Mouse (Mus musculus): ENCODE results near the gene Srgap2. TPM values are rescaled to one million over a fixed set of nuclear protein-coding genes. Genes with fewer than 3 reads are reported as not detected.

The Srgap2 gene
- polyA plus RNA-seq, 1 experiment from 2014 or later: 16.9 TPM

DNA sequence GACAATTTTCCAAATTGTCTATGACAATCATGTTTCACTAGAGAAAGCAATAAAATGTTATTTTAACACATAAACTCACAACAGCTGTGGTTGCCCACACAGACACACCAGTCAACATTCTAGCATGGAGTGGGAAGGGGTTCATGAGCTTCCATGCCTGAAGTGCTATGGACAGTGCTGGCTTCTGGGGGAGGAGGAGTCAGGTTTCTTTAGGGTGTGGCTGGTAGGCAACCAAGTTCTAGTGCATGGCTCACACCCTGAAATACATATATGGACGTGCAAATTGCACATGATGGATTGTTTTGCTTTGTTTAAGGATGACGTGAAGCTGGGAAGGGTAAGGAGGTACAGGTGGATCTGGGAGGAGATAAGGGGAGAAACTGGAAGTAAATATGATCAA, 72.8 kb downstream of the Srgap2 start:
- H3K9me3 ChIP-seq (replicated peaks): no peaks in the 10 kb centered on the region
- no peak overlapping the region for H3K27ac ChIP-seq (replicated peaks)
- H3K27me3 ChIP-seq (ENCODE audit: low read depth, poor library complexity, severe bottlenecking): no peaks in the 10 kb centered on the region
- no peak for DNase-seq (ENCODE audit: low spot score)
- 95% methylated on average over 2 of the region's 2 CpGs for WGBS
- no peak overlapping the region for H3K4me3 ChIP-seq
- H3K4me1 ChIP-seq: peaks cover 16% of the 10 kb centered on the region
- no peaks in the 10 kb centered on the region for H3K36me3 ChIP-seq

GRCm38 (mm10) chr1:131453335-131453734, 73.8 kb downstream of the Srgap2 start:
- WGBS: 55% methylated on average over 1 of the region's 1 CpGs
- H3K9me3 ChIP-seq (replicated peaks): no peaks in the 10 kb centered on the region
- 0 out of 2 replicates have a peak overlapping the region, but pooled peaks have one; percentile 10 for H3K27ac ChIP-seq (replicated peaks)
- peaks cover 16% of the 10 kb centered on the region for H3K4me1 ChIP-seq
- H3K36me3 ChIP-seq: no peaks in the 10 kb centered on the region
- H3K27me3 ChIP-seq (ENCODE audit: low read depth, poor library complexity, severe bottlenecking): no peaks in the 10 kb centered on the region
- H3K4me3 ChIP-seq: no peak overlapping the region
- no peak for DNase-seq (ENCODE audit: low spot score)

DNA sequence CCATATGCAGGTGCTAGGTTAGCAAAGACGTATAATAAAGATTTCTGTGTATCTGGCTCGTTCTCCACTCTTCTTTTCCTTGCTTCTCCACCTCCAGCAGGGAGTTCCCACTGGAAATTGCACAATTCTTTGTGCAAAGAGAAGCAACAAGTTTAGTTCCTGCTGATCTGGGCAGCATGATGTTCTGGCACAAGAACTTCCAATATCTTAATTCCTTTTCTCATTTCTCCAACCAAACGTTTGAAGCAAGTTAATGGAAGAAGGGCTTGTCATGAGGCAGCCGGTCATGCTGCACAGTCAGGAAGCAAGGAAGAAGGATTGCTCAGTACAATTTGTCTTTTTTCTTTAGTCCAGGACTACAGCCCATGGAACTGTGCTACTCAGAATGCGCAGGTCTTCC, 78.8 kb downstream of the Srgap2 start:
- Histone ChIP-seq H3K36me3 (no peaks in the 10 kb centered on the region), H3K27ac (replicated peaks) (no peak overlapping the region), H3K27me3 (ENCODE audit: low read depth, poor library complexity, severe bottlenecking) (no peaks in the 10 kb centered on the region), H3K4me3 (no peak overlapping the region), H3K4me1 (peaks cover 8% of the 10 kb centered on the region), H3K9me3 (replicated peaks) (no peaks in the 10 kb centered on the region)
- DNase-seq (ENCODE audit: low spot score): no peak
- 84% methylated on average over 5 of the region's 5 CpGs for WGBS

GRCm38 (mm10) chr1:131447333-131447732, 79.8 kb downstream of the Srgap2 start:
- 94% methylated on average over 3 of the region's 3 CpGs for WGBS

GRCm38 (mm10) chr1:131446577-131446976, 80.6 kb downstream of the Srgap2 start:
- 92% methylated on average over 4 of the region's 4 CpGs for WGBS

More at GRCm38 (mm10) chr1:131447333-131447732, 79.8 kb downstream of the Srgap2 start:
- H3K4me3 ChIP-seq: no peak overlapping the region
- no peaks in the 10 kb centered on the region for H3K27me3 ChIP-seq (ENCODE audit: low read depth, poor library complexity, severe bottlenecking)
- no peaks in the 10 kb centered on the region for H3K4me1 ChIP-seq
- no peaks in the 10 kb centered on the region for H3K9me3 ChIP-seq (replicated peaks)
- no peaks in the 10 kb centered on the region for H3K36me3 ChIP-seq
- no peak overlapping the region for H3K27ac ChIP-seq (replicated peaks)
- DNase-seq (ENCODE audit: low spot score): no peak

GRCm38 (mm10) chr1:131438556-131438955, 88.6 kb downstream of the Srgap2 start:
- Histone ChIP-seq H3K27ac (replicated peaks) (no peak overlapping the region), H3K4me1 (0 out of 2 replicates have a peak, but pooled peaks cover 3% of the 10 kb centered on the region)
- 92% methylated on average over 11 of the region's 11 CpGs for WGBS

More at GRCm38 (mm10) chr1:131446577-131446976, 80.6 kb downstream of the Srgap2 start:
- Histone ChIP-seq H3K27ac (replicated peaks) (no peak overlapping the region), H3K36me3 (no peaks in the 10 kb centered on the region), H3K27me3 (ENCODE audit: low read depth, poor library complexity, severe bottlenecking) (no peaks in the 10 kb centered on the region), H3K9me3 (replicated peaks) (no peaks in the 10 kb centered on the region), H3K4me1 (no peaks in the 10 kb centered on the region), H3K4me3 (no peak overlapping the region)
- no peak for DNase-seq (ENCODE audit: low spot score)

DNA sequence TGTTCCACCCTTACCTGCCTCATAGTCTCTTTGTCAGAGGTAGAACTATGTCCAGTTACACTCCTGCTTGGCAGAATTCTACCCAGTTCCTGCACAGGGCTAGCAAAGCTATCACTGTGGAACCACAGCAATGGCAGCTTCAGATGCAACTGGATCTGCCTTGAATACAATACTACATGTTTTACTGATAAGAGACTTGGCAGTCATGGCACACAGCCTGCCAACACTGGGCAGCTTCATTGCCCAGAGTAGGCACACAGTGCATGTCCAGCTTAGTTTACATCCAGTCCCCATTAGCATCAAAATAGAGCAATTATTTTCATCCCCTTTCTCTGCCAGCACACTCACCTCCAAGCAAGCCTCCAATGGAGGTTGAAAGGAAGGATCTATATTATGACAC, 89.2 kb downstream of the Srgap2 start:
- no peak for DNase-seq (ENCODE audit: low spot score)
- Histone ChIP-seq H3K27me3 (ENCODE audit: low read depth, poor library complexity, severe bottlenecking) (no peaks in the 10 kb centered on the region), H3K4me1 (0 out of 2 replicates have a peak, but pooled peaks cover 3% of the 10 kb centered on the region), H3K27ac (replicated peaks) (no peak overlapping the region), H3K36me3 (no peaks in the 10 kb centered on the region), H3K4me3 (no peak overlapping the region), H3K9me3 (replicated peaks) (no peaks in the 10 kb centered on the region)

More at GRCm38 (mm10) chr1:131438556-131438955, 88.6 kb downstream of the Srgap2 start:
- no peaks in the 10 kb centered on the region for H3K36me3 ChIP-seq
- DNase-seq (ENCODE audit: low spot score): no peak
- no peaks in the 10 kb centered on the region for H3K9me3 ChIP-seq (replicated peaks)
- H3K27me3 ChIP-seq (ENCODE audit: low read depth, poor library complexity, severe bottlenecking): no peaks in the 10 kb centered on the region
- H3K4me3 ChIP-seq: no peak overlapping the region

DNA sequence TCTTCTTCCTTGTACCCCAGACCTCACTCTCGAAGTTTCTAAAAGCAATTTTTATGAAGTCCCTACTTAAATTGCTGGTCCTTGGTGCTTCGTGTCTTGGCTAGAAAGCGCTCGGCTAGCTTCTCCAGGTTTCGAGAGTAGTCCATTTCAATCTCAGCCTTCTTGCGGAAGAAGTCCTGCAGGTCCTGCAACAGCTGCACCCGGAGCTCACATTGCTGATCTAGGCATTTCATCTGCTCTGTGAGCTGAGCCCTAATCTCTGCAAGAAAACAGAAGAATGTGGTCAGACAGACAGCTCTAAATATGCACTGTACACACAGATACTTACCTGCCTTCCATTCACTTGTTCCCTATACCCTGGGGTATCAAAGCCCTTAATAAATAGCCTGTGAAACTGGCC, 90.5 kb downstream of the Srgap2 start:
- no peak overlapping the region for H3K4me3 ChIP-seq
- H3K36me3 ChIP-seq: no peaks in the 10 kb centered on the region
- 92% methylated on average over 7 of the region's 7 CpGs for WGBS
- H3K27ac ChIP-seq (replicated peaks): no peak overlapping the region
- H3K9me3 ChIP-seq (replicated peaks): no peaks in the 10 kb centered on the region
- H3K4me1 ChIP-seq: peaks cover 6% of the 10 kb centered on the region; the same call in 1 of the 2 replicates
- no peak for DNase-seq (ENCODE audit: low spot score)
- H3K27me3 ChIP-seq (ENCODE audit: low read depth, poor library complexity, severe bottlenecking): no peaks in the 10 kb centered on the region

DNA sequence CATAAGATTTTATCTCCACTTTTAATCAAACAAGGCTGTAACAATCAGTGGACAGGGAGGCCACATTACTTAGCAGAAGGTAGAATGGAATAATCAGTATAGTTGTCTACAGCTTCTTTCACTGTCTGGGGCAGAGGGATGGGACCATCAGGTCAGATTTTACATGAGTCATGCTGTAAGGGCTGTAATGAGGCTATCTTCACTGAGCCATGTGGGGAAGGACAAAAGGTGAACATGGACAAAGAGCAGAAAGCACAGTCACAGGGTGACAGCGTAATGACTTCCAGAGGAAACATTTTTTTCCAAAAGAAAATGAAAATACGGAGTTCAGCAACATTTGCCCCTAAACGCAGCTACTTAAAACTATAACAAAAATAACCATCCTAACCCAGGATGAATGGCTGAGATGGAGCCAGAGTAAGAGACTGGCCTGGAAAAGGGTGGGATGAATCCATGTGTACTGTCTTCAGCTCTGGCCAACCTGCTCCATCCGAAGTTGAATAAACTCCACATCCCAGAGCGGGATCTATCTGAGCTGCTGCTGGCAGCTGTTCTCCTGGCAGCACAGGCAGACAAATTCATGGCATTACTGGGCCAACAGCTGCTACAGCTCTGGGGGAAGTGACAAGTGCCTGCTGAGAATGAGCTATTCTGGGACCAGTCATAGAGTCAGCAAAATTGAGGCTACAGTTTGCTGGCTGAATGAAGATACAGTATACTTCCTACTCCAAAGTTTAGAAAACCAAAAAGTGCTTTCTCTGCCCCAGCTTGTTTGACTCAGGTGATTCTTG, 95.5 kb downstream of the Srgap2 start:
- peaks cover 25% of the 10 kb centered on the region for H3K4me1 ChIP-seq
- no peak overlapping the region for H3K4me3 ChIP-seq
- no peaks in the 10 kb centered on the region for H3K27me3 ChIP-seq (ENCODE audit: low read depth, poor library complexity, severe bottlenecking)
- DNase-seq (ENCODE audit: low spot score): no peak
- H3K9me3 ChIP-seq (replicated peaks): no peaks in the 10 kb centered on the region
- H3K36me3 ChIP-seq: no peaks in the 10 kb centered on the region
- no peak overlapping the region for H3K27ac ChIP-seq (replicated peaks)
- 76% methylated on average over 5 of the region's 5 CpGs for WGBS

- 29% methylated on average over 5 of the region's 5 CpGs for WGBS
- Histone ChIP-seq H3K9me3 (replicated peaks) (no peaks in the 10 kb centered on the region), H3K4me3 (no peak overlapping the region), H3K4me1 (peaks cover 22% of the 10 kb centered on the region), H3K27ac (replicated peaks) (no peak overlapping the region), H3K36me3 (no peaks in the 10 kb centered on the region), H3K27me3 (ENCODE audit: low read depth, poor library complexity, severe bottlenecking) (no peaks in the 10 kb centered on the region)
- DNase-seq (ENCODE audit: low spot score): no peak
Observed at GRCm38 (mm10) chr1:131427140-131427821, 99.9 kb downstream of the Srgap2 start.

DNA sequence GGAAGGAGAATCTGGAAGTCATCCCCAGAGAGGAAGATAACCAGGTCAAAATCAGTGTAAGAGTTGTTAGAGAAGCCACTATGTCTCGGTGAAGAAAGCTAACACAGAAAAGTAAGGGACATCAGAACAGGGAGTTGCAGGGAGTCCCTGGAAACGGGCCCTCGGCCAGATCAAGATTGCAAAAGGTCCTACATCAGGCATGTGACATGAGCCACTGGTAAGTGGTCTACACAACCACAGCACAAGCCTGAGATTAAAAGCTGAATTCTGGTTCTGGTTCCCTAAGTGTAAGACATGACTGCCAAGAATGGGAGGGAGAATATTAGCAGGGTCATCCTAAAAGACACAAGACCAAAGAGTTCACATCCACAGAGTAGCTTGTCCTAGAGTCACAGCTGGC, 104.1 kb downstream of the Srgap2 start:
- peaks cover 11% of the 10 kb centered on the region for H3K4me1 ChIP-seq
- no peak overlapping the region for H3K4me3 ChIP-seq
- H3K36me3 ChIP-seq: no peaks in the 10 kb centered on the region
- H3K27ac ChIP-seq (replicated peaks): no peak overlapping the region
- no peaks in the 10 kb centered on the region for H3K27me3 ChIP-seq (ENCODE audit: low read depth, poor library complexity, severe bottlenecking)
- no peaks in the 10 kb centered on the region for H3K9me3 ChIP-seq (replicated peaks)
- WGBS: 96% methylated on average over 3 of the region's 3 CpGs
- no peak for DNase-seq (ENCODE audit: low spot score)

GRCm38 (mm10) chr1:131421113-131421512, 106.0 kb downstream of the Srgap2 start:
- Histone ChIP-seq H3K27me3 (ENCODE audit: low read depth, poor library complexity, severe bottlenecking) (no peaks in the 10 kb centered on the region), H3K9me3 (replicated peaks) (no peaks in the 10 kb centered on the region), H3K4me1 (peaks cover 3% of the 10 kb centered on the region; the same call in 1 of the 2 replicates), H3K4me3 (no peak overlapping the region), H3K36me3 (no peaks in the 10 kb centered on the region), H3K27ac (replicated peaks) (no peak overlapping the region)
- no peak for DNase-seq (ENCODE audit: low spot score)

GRCm38 (mm10) chr1:131420660-131421059, 106.5 kb downstream of the Srgap2 start:
- Histone ChIP-seq H3K4me1 (peaks cover 3% of the 10 kb centered on the region; the same call in 1 of the 2 replicates), H3K27me3 (ENCODE audit: low read depth, poor library complexity, severe bottlenecking) (no peaks in the 10 kb centered on the region), H3K9me3 (replicated peaks) (no peaks in the 10 kb centered on the region), H3K27ac (replicated peaks) (no peak overlapping the region), H3K36me3 (no peaks in the 10 kb centered on the region), H3K4me3 (no peak overlapping the region)
- no peak for DNase-seq (ENCODE audit: low spot score)
- 73% methylated on average over 4 of the region's 4 CpGs for WGBS

Data from midbrain, embryonic 10.5 days (tissue).